Mouse (Mus musculus) heart, adult 9 months (tissue): ENCODE data around the gene Cbl.

Experiments used
- DNase-seq, 2 experiments: peaks; one replicate each; pipeline ENCODE4 v3.0.0; 2022; ENCODE audit warnings: low spot score in 2 of 2

Cbl gene

GRCm38 (mm10) chr9:44182260-44182659 is 51.6 kb downstream of the Cbl start:
- DNase-seq = peak in 1 of 2 experiments; percentile 28

DNA sequence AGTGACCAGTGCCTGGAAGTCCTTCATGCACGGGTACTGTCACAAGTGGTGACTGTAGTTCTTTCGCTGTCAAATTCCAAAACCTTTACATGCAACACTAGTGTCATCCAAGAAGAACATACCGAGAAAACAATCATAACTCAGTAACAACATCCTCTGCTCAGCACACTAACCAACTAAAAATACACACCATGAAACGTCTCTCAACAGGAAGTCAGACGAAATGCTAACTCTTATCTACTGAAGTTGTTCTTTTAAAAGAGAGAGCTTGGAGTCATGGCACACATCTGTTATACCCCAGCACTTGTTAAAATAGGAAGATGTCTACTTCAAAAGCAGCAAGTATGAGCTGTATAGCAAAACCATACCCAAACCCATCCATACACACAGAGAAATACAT is 52.3 kb downstream of the Cbl start:
- no peak for DNase-seq

DNA sequence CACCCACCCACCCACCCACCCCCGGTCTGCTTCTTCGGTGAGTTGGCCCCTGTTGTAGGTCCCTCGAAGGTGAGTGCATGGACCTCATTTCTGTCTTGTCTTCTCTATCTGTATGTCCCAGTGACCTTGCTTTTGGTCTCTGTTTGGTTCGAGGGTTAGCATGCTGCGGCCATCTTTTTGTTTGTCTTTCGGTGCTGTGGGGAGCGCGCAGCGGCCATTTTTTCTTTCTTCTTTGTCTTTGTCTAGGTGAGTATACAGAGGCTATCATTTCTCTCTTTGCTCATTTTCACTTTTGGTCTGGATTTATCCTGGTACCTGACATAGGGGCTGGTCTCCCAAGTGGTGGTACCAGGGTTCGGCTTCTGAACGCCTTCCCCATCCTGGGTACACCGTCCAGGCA is 55.0 kb downstream of the Cbl start:
- DNase-seq = no peak

GRCm38 (mm10) chr9:44178389-44178788 is 55.5 kb downstream of the Cbl start:
- no peak for DNase-seq

DNA sequence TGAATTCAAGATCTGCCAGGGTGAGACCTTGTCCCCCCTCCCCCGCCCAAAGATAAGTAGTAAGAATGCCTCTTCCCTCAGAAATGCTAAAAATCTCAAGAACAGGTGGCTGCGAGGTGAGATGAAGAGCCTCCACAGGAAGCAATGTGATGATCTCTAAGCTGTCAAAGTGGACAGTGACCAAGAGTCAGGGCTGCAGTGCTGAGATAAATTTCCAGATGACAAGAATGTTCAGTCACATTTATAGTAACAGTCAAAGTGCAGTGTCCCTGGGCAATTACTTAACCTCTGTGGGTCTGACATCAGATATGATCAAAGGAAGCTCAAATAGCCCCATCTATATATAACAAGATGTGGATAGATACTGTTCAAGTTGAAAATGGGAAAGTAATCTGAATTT is 56.4 kb downstream of the Cbl start:
- DNase-seq = no peak

DNA sequence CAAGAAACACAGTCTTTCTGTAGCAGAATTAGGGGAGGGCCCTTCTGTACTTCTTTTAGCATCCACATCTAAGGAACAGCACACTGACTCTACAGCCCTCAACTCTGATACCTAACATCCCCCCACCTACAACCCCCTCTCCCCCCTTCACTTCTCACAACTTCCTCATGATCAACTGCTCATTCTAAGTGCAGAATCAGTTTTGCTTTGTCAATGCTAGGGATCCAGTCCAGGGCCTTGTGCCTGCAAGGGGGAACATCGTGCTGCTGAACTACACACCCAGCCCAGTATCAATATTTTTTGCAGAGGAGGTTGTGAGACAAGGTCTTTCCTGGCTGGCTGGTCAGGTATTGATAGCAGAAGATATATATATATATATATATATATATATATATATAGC is 57.9 kb downstream of the Cbl start:
- no peak for DNase-seq

GRCm38 (mm10) chr9:44175556-44175955 is 58.3 kb downstream of the Cbl start:
- peak; percentile 42 to 53 for DNase-seq

- DNase-seq = peak; percentile 53 to 61
These were observed 63.1 kb downstream of the Cbl start for GRCm38 (mm10) chr9:44170691-44171151.

DNA sequence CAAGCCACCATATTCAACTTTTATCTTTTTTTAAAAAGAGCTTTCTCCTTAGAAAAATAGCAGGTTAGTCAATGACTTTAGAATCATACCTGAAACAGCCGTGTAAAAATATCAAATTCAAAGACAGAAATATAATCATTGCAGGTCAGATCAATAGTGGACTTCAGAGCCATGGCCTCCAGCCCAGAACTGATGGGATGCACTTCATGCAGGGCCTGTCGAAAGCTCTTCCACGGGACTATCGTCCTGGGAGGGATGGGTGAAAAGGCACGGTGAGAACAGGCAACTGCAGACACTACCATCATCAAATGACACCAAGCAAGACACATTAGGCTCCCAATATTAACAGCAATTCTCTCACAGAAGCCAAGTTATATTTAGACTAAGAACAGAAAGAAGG is 64.9 kb downstream of the Cbl start:
- DNase-seq = no peak

DNA sequence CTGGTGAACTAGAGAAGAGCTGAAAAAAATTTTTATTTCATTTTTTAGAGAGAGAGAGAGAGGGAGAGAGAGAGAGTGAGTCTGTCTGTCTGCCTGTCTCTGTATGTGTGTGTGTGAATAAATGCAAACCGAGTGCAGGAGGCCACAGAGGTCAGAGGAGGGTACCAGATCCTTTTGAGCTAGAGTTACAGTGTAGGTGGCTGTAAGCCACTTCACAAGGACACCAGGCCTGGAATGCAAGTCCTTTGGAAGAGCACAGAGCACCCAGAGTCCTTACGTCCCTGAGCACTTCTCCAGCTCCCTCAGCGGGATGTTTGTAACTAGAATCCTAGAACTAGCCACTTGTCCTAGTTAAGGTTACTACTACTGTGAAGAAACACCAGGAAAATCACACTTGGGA is 74.0 kb downstream of the Cbl start:
- no peak for DNase-seq

GRCm38 (mm10) chr9:44147290-44147689 is 86.6 kb downstream of the Cbl start:
- DNase-seq = peak in 1 of 2 experiments; percentile 34

GRCm38 (mm10) chr9:44144718-44145060 is 89.2 kb downstream of the Cbl start:
- DNase-seq = no peak

- no peak for DNase-seq
These were observed 89.7 kb downstream of the Cbl start for GRCm38 (mm10) chr9:44144023-44144717.

- DNase-seq = no peak
These were observed 90.4 kb downstream of the Cbl start for GRCm38 (mm10) chr9:44143421-44143820.

GRCm38 (mm10) chr9:44141951-44142350 is 91.9 kb downstream of the Cbl start:
- no peak for DNase-seq

DNA sequence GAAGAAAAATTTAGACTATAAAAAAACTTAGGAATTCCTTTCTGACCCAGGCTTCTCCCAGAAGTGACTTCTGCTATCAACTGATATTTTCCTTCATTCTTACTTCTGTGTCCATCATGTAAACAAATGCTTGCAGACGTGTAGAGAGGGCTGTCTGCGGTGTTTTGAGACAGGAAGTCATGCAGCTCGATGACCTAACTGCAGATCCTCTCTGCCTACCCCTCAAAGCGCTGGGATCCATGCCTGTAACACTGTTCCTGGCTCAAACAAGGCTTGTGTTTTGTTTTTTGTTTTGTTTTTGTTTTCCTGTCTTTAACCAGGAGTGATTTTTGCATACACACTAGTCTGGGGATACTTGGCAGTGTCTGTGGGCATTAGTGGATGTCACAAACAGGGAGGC is 96.0 kb downstream of the Cbl start:
- no peak for DNase-seq

DNA sequence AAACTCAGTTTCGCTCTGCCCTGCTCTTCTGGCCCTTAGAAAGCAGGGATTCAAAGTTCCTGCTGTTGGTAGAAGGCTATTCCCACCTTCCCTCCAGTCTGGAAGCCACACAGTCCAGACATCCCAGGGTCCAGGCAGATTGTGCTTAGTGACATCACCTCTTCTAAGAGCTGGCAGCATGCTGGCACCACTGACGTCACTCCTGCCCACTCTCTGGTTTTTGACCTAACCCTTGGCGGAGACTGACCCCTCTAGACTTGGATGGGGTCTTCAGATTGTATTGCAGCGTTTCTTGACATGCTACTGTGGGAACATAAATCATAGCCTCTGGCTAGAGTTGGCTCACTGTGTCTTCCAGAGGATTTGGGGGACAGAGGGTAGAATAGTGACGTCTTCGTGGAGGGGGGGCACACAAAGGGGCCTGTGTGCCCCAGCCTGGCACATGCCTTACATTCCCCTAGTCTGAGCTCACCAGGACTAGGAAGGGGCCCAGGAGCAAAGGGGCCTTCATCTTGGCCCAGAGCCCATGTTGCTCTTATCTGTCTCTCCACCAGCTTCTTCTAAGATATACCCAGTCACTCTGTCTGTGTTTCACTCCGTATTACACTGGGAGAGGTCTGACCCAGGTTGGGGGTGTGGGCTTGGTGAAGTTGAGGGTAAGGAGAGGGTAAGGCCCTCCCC is 98.0 kb downstream of the Cbl start:
- no peak for DNase-seq

DNA sequence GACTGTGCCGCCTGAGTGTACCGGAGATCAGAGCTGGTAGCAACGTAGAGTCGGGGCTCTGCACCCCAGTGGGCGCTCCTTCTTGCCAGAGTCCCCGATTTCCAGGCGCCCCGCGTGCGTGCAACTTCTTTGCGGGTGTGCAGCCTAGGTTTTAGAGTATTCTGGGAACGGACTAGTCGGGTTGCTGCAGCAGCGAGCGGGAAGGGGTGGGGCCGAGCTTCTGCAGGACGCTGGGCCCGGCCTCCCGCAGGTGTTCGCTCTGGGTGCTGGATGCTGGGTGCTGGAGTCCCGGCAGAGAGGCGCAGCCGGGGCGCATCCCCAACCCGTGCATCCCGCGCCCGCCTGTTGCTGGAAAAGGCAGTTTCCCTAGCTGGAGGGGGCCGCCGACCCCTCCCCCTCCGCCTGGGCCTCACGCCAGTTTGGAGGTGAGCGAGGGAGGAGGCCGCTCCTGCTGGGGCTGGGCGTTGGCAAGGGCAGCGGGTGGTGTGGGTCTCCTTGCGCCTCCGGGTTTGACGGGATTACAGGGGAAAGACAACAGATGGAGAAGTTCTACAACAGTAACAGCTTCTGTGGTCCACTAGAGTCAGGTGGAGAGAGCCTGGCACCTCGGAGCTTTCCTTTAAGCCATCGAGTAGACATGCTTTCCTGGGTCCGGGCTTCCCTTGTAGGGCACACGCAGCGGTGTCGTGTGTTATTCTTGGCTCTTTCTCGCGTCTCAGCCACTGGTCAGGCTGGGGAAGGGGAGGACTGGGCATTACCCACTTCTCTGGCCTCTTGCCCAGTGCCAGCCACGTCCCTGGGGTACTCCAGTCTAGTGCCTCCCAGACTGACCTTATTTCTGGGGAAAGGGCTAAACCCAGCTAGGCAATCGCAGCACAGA is 98.8 kb downstream of the Cbl start:
- peak; percentile 40 to 54 for DNase-seq

GRCm38 (mm10) chr9:44134101-44134850 is 99.6 kb downstream of the Cbl start, which contains the start of gene Mcam:
TSS of gene Mcam (plus strand) at chr9:44134469.
- peak; percentile 56 to 58 for DNase-seq

- no peak for DNase-seq
These were observed 100.6 kb downstream of the Cbl start for GRCm38 (mm10) chr9:44133287-44133686.

DNA sequence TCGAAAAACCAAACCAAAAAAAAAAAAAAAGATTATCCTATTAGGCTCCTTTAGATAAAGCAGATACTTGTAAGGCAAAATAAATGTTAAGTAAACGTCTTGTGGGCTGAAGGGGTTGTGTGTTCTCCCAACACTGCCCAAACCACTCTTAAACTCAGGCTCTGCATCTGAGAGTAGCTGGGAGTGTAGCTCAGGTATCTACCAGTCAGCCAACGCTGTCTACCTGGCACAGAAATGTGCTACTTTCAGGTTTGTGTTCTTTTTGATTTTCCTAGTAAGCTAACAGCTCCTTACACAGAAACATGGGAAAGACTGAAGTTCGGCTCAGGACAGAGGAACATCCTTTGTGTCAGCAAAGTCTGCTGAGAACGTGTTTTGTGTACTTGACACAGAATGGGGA is 101.6 kb downstream of the Cbl start:
- no peak for DNase-seq

- no peak for DNase-seq
These were observed 102.6 kb downstream of the Cbl start for GRCm38 (mm10) chr9:44131276-44131590.
